Mouse (Mus musculus): ENCODE results near the gene Csrp3. TPM values are rescaled to one million over a fixed set of nuclear protein-coding genes. Genes with fewer than 3 reads are reported as not detected.
A peak's percentile ranks its signal among the peaks of the same experiment; 100 is the strongest.

Csrp3 gene
- polyA plus RNA-seq, 1 experiment from 2014 or later, result not detected

- Histone ChIP-seq H3K79me2 (ENCODE audit: inconsistent target) (no peaks in the 10 kb centered on the region), H3K27ac (no peak overlapping the region), H3K4me3 (ENCODE audit: inconsistent target) (no peak overlapping the region), H3K36me3 (ENCODE audit: inconsistent target) (peaks cover 34% of the 10 kb centered on the region)
- 96% methylated on average over 5 of the region's 5 CpGs for WGBS (ENCODE audit: missing documents)
These were observed 18.5 kb downstream of the Csrp3 start for GRCm38 (mm10) chr7:48829177-48829910.

GRCm38 (mm10) chr7:48825170-48825569 is 22.7 kb downstream of the Csrp3 start:
- no peak overlapping the region for H3K27ac ChIP-seq
- H3K36me3 ChIP-seq (ENCODE audit: inconsistent target), result peaks cover 68% of the 10 kb centered on the region
- no peak overlapping the region for H3K4me3 ChIP-seq (ENCODE audit: inconsistent target)
- H3K79me2 ChIP-seq (ENCODE audit: inconsistent target), result no peaks in the 10 kb centered on the region
- 97% methylated on average over 6 of the region's 6 CpGs for WGBS (ENCODE audit: missing documents)

GRCm38 (mm10) chr7:48824671-48825070 is 23.2 kb downstream of the Csrp3 start:
- Histone ChIP-seq H3K79me2 (ENCODE audit: inconsistent target) (no peaks in the 10 kb centered on the region), H3K4me3 (ENCODE audit: inconsistent target) (no peak overlapping the region), H3K36me3 (ENCODE audit: inconsistent target) (peaks cover 72% of the 10 kb centered on the region), H3K27ac (no peak overlapping the region)
- WGBS (ENCODE audit: missing documents), result 100% methylated on average over 1 of the region's 1 CpGs

- H3K36me3 ChIP-seq (ENCODE audit: inconsistent target), result peaks cover 80% of the 10 kb centered on the region
- WGBS (ENCODE audit: missing documents), result 100% methylated on average over 3 of the region's 3 CpGs
- H3K27ac ChIP-seq, result no peak overlapping the region
- no peak overlapping the region for H3K4me3 ChIP-seq (ENCODE audit: inconsistent target)
- H3K79me2 ChIP-seq (ENCODE audit: inconsistent target), result no peaks in the 10 kb centered on the region
These were observed 24.2 kb downstream of the Csrp3 start for GRCm38 (mm10) chr7:48823621-48824020.

DNA sequence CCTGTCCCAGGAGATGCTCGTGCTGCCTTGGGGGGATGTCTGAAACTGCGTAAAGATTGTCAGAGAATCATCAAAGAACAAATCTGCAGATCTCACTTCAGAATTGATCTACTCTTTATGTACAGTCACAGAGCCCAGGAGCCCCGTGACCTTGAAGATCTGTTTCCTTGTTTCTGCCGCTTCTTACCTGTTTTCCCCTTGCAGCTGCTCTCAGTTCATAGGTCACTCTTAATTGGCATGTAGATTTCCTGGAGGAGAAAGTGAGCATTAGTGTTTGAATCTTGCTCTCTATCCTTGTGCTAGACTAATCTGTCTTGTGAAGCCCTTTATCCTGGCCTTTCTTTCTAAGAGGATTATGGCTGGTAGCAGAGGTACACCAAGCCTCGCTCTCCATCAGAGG is 26.2 kb downstream of the Csrp3 start:
- peaks cover 85% of the 10 kb centered on the region for H3K36me3 ChIP-seq (ENCODE audit: inconsistent target)

DNA sequence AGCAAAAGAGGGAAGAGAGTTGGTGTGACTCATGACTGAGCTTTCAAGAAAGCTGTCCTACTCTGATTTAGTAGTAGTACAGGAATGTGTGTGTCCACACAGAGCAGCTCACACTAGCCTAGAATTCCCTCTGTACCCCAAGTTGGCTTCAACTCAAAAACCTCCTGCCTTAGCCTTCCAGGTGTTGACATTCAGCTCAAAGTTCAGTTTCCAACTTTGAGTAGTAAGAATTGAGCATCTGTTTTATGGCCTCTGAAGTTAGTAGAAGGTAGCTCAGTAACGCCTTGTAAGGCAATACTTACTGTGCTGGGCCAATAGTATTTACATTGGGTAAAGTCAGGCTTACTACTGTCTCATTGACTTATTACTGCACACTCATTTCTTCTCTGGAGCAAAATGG is 34.2 kb downstream of the Csrp3 start:
- H3K36me3 ChIP-seq (ENCODE audit: inconsistent target), result peaks cover 75% of the 10 kb centered on the region

More for the DNA sequence above, 26.2 kb downstream of the Csrp3 start:
- Histone ChIP-seq H3K27ac (no peak overlapping the region), H3K79me2 (ENCODE audit: inconsistent target) (no peaks in the 10 kb centered on the region), H3K4me3 (ENCODE audit: inconsistent target) (no peak overlapping the region)
- WGBS (ENCODE audit: missing documents), result 95% methylated on average over 5 of the region's 5 CpGs

DNA sequence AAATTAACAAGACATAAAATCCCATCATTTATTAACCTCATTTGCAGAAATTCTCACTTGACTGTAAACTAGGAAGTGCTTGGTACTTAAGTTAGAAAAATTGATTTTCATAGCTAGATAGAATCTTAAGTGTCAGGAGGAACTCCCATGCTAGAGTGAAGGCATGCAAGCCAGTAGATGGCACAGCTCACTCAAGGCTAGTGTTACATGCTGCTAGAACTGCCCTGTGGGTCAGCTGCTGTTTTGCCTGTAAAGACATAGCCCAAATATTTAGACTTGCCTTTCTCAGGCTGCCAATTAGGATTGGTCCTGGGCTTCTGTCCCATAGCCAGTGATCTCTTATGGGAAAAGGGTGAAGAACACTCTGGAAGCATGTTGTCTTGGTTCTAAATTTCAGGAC is 35.5 kb downstream of the Csrp3 start:
- H3K36me3 ChIP-seq (ENCODE audit: inconsistent target), result peaks cover 77% of the 10 kb centered on the region

More for the DNA sequence above, 34.2 kb downstream of the Csrp3 start:
- no peaks in the 10 kb centered on the region for H3K79me2 ChIP-seq (ENCODE audit: inconsistent target)
- no peak overlapping the region for H3K4me3 ChIP-seq (ENCODE audit: inconsistent target)
- 100% methylated on average over 1 of the region's 1 CpGs for WGBS (ENCODE audit: missing documents)
- no peak overlapping the region for H3K27ac ChIP-seq

GRCm38 (mm10) chr7:48810652-48811051 is 37.2 kb downstream of the Csrp3 start:
- H3K79me2 ChIP-seq (ENCODE audit: inconsistent target), result no peaks in the 10 kb centered on the region
- H3K27ac ChIP-seq, result no peak overlapping the region
- 100% methylated on average over 1 of the region's 1 CpGs for WGBS (ENCODE audit: missing documents)
- H3K36me3 ChIP-seq (ENCODE audit: inconsistent target), result peaks cover 77% of the 10 kb centered on the region
- no peak overlapping the region for H3K4me3 ChIP-seq (ENCODE audit: inconsistent target)

More for the DNA sequence above, 35.5 kb downstream of the Csrp3 start:
- H3K27ac ChIP-seq, result no peak overlapping the region
- H3K79me2 ChIP-seq (ENCODE audit: inconsistent target), result no peaks in the 10 kb centered on the region
- no peak overlapping the region for H3K4me3 ChIP-seq (ENCODE audit: inconsistent target)

GRCm38 (mm10) chr7:48806587-48806986 is 41.2 kb downstream of the Csrp3 start:
- Histone ChIP-seq H3K4me3 (ENCODE audit: inconsistent target) (no peak overlapping the region), H3K36me3 (ENCODE audit: inconsistent target) (peaks cover 84% of the 10 kb centered on the region), H3K79me2 (ENCODE audit: inconsistent target) (no peaks in the 10 kb centered on the region), H3K27ac (no peak overlapping the region)
- 91% methylated on average over 4 of the region's 4 CpGs for WGBS (ENCODE audit: missing documents)

DNA sequence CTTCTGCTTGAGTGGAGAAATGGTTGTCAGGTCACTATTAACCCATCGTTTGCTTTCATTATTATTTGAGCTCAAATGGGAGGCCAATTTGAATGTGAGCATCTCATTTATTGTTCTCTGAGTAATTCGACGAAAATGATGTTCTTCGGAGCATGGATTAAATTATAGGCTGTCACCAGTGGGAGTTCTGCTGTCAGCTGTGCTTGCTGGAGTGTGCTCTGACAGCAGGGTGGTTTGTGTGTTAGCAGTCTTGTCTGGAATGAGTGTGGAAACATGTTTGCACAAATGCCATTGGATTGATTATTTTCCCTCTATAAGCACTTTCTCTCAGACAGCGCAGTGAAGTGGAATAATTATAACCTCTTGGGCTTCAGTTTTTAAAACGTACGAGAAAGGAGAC is 44.5 kb downstream of the Csrp3 start:
- Histone ChIP-seq H3K27ac (no peak overlapping the region), H3K36me3 (ENCODE audit: inconsistent target) (peaks cover 67% of the 10 kb centered on the region), H3K4me3 (ENCODE audit: inconsistent target) (no peak overlapping the region), H3K79me2 (ENCODE audit: inconsistent target) (no peaks in the 10 kb centered on the region; the same call in 1 of the 2 replicates)
- 95% methylated on average over 7 of the region's 7 CpGs for WGBS (ENCODE audit: missing documents)

GRCm38 (mm10) chr7:48795130-48795529 is 52.7 kb downstream of the Csrp3 start:
- peaks cover 14% of the 10 kb centered on the region; the same call in 1 of the 2 replicates for H3K36me3 ChIP-seq (ENCODE audit: inconsistent target)
- WGBS (ENCODE audit: missing documents), result 40% methylated on average over 3 of the region's 3 CpGs
- H3K4me3 ChIP-seq (ENCODE audit: inconsistent target), result no peak overlapping the region
- peaks cover 79% of the 10 kb centered on the region for H3K79me2 ChIP-seq (ENCODE audit: inconsistent target)
- no peak overlapping the region for H3K27ac ChIP-seq

DNA sequence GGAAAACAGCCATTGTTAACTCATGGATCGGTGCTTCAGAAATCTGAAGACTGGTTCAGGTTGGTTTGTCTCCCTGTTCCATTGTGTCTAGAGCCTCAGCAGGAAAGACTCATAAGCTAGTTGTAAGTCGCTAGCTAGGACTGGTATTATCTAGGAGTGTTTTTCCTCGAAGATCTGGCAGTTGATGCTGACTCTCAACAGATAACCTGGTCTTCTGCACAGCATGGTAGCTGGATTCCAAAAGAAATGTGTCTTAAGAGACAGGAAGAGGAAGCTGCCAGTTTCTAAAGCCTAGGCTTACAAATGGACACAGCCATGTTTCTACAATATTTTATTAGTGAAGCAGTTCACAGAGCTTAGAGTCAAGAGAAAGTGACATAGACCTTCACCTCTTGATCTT is 56.4 kb downstream of the Csrp3 start:
- Histone ChIP-seq H3K4me3 (ENCODE audit: inconsistent target) (no peak overlapping the region), H3K79me2 (ENCODE audit: inconsistent target) (peaks cover 72% of the 10 kb centered on the region)
- WGBS (ENCODE audit: missing documents), result 95% methylated on average over 3 of the region's 3 CpGs

DNA sequence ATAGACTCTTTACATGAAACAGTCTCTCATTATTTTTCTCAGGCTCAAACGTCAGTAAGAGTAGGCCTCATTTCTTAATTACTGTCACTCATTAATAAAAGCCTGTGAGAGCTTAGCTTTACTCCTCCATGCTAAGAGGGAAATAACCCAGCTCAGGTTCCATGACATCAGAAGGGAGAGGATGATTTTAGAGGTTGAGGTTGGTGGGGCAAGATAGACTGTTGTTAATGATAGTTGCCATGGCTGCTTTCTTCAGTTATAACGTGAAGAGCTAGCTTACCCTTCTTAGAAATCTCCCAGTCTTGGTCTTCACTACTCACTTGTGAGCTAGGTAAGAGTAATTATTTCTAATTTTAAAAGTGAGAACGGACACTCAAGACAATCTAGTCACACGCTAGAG is 57.7 kb downstream of the Csrp3 start:
- no peak overlapping the region for H3K27ac ChIP-seq
- no peak overlapping the region for H3K4me3 ChIP-seq (ENCODE audit: inconsistent target)
- H3K36me3 ChIP-seq (ENCODE audit: inconsistent target), result no peaks in the 10 kb centered on the region
- WGBS (ENCODE audit: missing documents), result 91% methylated on average over 4 of the region's 4 CpGs
- peaks cover 61% of the 10 kb centered on the region for H3K79me2 ChIP-seq (ENCODE audit: inconsistent target)

More for the DNA sequence above, 56.4 kb downstream of the Csrp3 start:
- H3K36me3 ChIP-seq (ENCODE audit: inconsistent target), result no peaks in the 10 kb centered on the region
- no peak overlapping the region for H3K27ac ChIP-seq

GRCm38 (mm10) chr7:48788851-48789572 is 58.8 kb downstream of the Csrp3 start, which contains the start of gene Zdhhc13:
Gene Zdhhc13, plus strand, starts transcription at chr7:48789003.
- H3K36me3 ChIP-seq (ENCODE audit: inconsistent target), result no peaks in the 10 kb centered on the region
- H3K27ac ChIP-seq, result peak within 1 kb of the TSS; percentile 75
- under 1% methylated on average over 50 of the region's 57 CpGs for WGBS (ENCODE audit: missing documents)
- H3K4me3 ChIP-seq (ENCODE audit: inconsistent target), result peak within 1 kb of the TSS; percentile 62
- peaks cover 50% of the 10 kb centered on the region for H3K79me2 ChIP-seq (ENCODE audit: inconsistent target)

DNA sequence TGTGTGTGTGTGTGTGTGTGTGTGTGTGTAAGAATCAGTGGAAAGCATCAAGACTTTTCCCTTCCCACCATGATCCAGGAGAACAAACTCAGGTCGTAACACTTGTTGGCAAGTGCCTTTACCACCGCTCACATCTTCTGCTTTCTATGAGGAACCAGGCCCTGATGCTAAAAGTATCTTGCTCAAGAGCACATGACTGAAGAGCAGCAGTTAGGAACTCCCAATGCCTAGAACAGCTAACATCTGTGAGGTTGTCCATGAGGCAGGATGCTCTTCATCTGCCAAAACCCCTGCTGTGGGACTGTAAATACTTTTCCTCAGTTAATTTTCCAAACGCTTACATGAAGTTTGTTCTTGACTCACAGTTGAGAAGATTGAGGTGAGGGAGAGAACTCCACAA is 59.5 kb downstream of the Csrp3 start:
- H3K27ac ChIP-seq, result peak overlapping the region; percentile 75
- peak overlapping the region; percentile 14; the same call in 1 of the 2 replicates for H3K4me3 ChIP-seq (ENCODE audit: inconsistent target)
- H3K79me2 ChIP-seq (ENCODE audit: inconsistent target), result peaks cover 43% of the 10 kb centered on the region
- WGBS (ENCODE audit: missing documents), result 2% methylated on average over 3 of the region's 3 CpGs
- H3K36me3 ChIP-seq (ENCODE audit: inconsistent target), result no peaks in the 10 kb centered on the region

All from macrophage (primary cell).